Mouse (Mus musculus): ENCODE data around the gene Zfp617.
"Not testable (repeated sequence)": the region's sequence is repeated elsewhere in the genome, so short reads cannot be mapped to it uniquely, and the experiment has no call there.

Gene Zfp617

DNA sequence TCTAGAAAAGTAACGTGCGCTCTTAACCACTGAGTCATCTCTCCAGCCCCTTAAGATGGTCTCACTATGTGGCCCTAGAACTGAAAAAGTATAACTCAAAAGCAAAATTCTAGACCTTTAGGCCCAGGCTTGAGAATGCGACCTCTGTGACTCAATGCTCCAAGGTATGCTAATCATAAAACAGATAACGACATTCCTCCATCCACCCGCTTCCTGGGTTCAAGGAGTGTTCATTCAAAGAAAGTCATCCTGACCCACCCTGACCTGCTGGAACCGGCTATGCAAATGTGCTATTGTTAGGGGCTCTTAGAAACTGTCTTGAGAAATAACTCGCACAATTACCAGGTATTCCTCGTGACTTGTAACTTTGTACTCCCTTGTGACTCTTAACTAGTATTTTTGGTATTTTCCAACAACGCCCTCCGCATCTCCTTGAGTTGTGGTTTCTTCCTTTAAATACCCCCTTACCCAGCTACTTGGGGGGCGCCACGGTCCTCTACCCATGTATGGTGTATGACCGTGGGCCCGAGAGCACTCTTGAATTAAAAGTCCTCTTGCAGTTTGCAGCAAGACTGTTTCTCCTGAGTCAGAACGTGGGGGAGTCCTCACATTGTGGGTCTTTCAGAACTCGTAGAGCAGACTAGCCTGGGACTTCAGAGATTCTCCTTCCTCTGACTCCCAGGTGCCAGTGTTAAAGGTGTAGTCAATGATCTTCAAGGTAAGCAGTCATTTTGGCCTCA is 44.7 kb downstream of the Zfp617 start:
- not testable (repeated sequence) for DNase-seq

DNA sequence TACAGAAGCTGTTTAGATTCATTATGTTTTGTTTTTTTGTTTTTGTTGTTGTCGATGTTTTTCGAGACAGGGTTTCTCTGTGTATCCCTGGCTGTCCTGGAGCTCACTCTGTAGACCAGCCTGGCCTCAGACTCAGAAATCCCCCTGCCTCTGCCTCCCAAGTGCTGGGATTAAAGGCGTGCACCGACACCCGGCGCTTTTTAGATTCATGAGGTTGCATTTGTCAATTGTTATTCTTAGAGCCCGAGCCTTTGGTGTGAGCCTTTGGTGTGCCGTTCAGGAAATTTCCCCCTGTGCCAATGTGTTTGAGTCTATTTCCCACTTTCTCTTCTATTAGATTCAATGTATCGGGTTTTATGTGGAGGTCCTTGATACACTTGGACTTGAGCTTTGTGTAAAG is 46.2 kb downstream of the Zfp617 start:
- no peak for DNase-seq

DNA sequence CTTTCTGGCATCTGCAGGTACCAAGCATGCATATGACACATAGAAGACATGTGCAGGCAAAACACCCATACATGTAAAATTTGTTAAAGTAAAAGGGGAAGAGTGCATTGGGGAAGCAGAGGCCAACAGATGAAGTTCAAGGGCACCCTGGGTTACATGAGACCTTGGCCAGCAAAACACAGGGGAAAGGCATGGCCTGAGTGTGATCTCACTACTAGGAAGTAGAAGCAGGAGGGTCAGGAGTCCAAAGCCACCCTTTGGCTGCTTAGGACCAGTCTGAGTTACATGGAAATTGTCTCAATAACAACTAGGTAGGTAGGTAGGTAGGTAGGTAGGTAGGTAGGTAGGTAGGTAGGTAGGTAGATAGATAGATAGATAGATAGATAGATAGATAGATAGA is 52.0 kb downstream of the Zfp617 start:
- no peak for DNase-seq

- no peak for DNase-seq
Measured at GRCm38 (mm10) chr8:71961796-71962195, 53.4 kb downstream of the Zfp617 start.

DNA sequence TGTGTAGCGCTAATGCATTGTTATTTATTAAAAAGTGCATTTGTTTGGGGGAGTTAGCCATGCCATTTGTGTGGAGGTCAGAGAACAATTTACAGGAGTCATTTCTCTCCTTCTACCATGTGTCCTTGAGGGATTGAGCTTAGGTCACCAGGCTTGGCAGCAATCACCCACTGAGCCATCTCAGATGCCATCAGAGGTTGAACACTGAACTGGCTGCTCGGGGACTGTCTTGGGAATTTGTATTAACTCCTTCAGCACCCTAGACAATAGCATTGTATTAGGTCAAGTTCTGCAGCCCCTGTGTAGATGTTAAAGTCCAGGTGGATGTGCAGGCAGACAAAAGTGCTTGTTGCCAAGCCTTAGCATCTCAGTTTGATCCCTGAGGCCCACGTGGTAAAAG is 55.6 kb downstream of the Zfp617 start:
- no peak for DNase-seq

DNA sequence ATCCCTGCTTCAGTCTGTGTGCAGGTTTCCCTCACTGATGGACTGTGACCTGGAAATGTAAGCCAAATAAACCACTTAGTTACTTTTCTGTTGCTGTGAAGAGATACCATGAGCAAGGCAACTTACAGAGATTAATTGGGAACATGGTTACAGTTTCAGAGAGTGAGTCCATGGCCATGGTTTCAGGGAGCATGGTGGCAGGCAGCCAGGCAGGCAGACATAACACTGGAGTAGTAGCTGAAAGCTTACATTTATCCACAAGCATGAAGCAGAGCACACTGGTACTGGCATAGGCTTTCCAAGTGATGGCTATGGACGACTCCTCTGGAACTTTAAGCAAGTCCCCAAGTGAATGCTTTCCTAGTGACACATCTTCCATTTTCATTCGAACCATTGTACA is 56.7 kb downstream of the Zfp617 start:
- no peak for DNase-seq

- no peak for DNase-seq
Measured at GRCm38 (mm10) chr8:71966411-71966810, 58.0 kb downstream of the Zfp617 start.

- no peak for DNase-seq
Measured at GRCm38 (mm10) chr8:71967261-71967660, 58.8 kb downstream of the Zfp617 start.

- no peak for DNase-seq
Measured at GRCm38 (mm10) chr8:71968100-71968499, 59.7 kb downstream of the Zfp617 start.

GRCm38 (mm10) chr8:71968636-71969035 is 60.2 kb downstream of the Zfp617 start:
- DNase-seq: no peak

DNA sequence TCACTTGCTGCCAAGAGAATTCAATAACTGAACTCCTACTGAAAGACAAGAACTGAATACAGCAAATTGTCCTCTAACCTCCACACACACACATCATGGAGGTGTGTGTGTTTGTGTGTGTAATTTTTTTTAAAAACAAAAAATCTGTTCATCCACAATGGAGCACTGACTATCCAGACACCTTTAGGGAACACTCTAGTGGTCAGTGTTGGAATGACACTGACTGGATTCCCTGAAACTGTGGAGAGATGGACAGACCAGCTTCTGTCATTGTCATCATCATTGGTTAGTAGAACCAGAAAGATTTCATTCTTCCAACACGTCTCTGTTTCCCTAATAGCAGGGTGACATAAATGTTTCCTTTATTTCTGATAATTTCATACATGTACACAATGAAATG is 63.5 kb downstream of the Zfp617 start:
- no peak for DNase-seq

- DNase-seq: no peak
Measured at GRCm38 (mm10) chr8:71974211-71974610, 65.8 kb downstream of the Zfp617 start.

- no peak for DNase-seq
Measured at GRCm38 (mm10) chr8:71981032-71981431, 72.6 kb downstream of the Zfp617 start.

DNA sequence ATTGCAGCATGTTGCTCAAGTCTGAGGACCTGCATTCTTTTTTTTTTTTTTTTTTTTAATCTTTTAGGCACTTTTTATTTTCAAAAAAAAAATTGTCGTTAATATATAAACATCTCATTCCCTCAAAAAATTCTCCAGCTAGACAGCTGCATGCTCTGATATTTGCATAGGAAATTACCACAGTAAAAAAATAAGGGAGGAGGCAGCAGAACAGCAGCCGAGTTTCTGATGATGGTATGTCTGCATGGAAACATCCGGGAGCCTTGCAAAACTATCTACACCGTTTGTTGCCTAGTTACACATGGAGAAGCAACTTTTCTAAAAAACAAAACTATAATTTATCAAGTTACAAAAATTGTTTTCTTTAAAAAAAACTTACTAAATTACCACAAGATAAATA is 73.0 kb downstream of the Zfp617 start:
- DNase-seq: no peak
